Mouse (Mus musculus) hindbrain, embryonic 12.5 days (tissue): ENCODE results near the gene Cyp21a1. TPM values are rescaled to one million over a fixed set of nuclear protein-coding genes. Genes with fewer than 3 reads are reported as not detected.
"Not testable (repeated sequence)": the region's sequence is repeated elsewhere in the genome, so short reads cannot be mapped to it uniquely, and the experiment has no call there.

Experiments
- ATAC-seq: fragments of 200-750 bp; cut with Nextera tagmentation; 2 replicates; pipeline ENCODE4 v1.8.0; 2017; ENCODE audit warnings: moderate TSS enrichment; ENCODE audit not compliant: low FRiP score
- H3K27ac ChIP-seq: fragments of 300-500 bp; sonication (generic); 2 replicates; pipeline ENCODE4 v1.5.1; 2016; ENCODE audit warnings: mild to moderate bottlenecking
- H3K27me3 ChIP-seq: fragments of 300-500 bp; sonication (generic); 2 replicates; pipeline ENCODE4 v1.6.1; 2016; ENCODE audit warnings: mild to moderate bottlenecking
- H3K36me3 ChIP-seq: fragments of 300-500 bp; sonication (generic); 2 replicates; pipeline ENCODE4 v1.6.1; 2016; ENCODE audit warnings: mild to moderate bottlenecking
- H3K4me1 ChIP-seq: fragments of 300-500 bp; sonication (generic); 2 replicates; pipeline ENCODE4 v1.6.1; 2016
- H3K4me2 ChIP-seq: fragments of 300-500 bp; sonication (generic); replicated peaks from 2 replicates; pipeline ENCODE4 v1.6.1; 2016; ENCODE audit warnings: mild to moderate bottlenecking
- H3K4me3 ChIP-seq: fragments of 300-500 bp; sonication (generic); 2 replicates; pipeline ENCODE4 v1.5.1; 2016; ENCODE audit warnings: mild to moderate bottlenecking
- H3K9ac ChIP-seq: fragments of 300-500 bp; sonication (generic); 2 replicates; pipeline ENCODE4 v1.6.1; 2016; ENCODE audit warnings: mild to moderate bottlenecking, moderate library complexity
- H3K9me3 ChIP-seq: fragments of 300-500 bp; sonication (generic); replicated peaks from 2 replicates; pipeline ENCODE4 v1.6.1; 2016; ENCODE audit warnings: mild to moderate bottlenecking
- WGBS: fragments of 180-500 bp; shearing (Covaris S2); methylation state at CpG from one replicate; pipeline ENCODE4 v1.1.7; 2016; 5-methylcytosine and 5-hydroxymethylcytosine counted together
- polyA plus RNA-seq: library from polyadenylated mRNA; unstranded; fragments of >200 nt; fragmentation: Nextera tagmentation; extraction: Ambion mirVana; gene quantifications from 2 replicates; pipeline ENCODE4 v1.2.1, GENCODE M21; 2016

Cyp21a1 gene
- polyA plus RNA-seq, 1 experiment from 2014 or later, result not detected

- ATAC-seq, result peak; percentile 83
- 4% methylated on average over 47 of the region's 48 CpGs for WGBS
- peaks cover 27% of the 10 kb centered on the region for H3K4me1 ChIP-seq
- H3K27ac ChIP-seq, result peak overlapping the region; percentile 80
- peak overlapping the region; percentile 89 for H3K4me2 ChIP-seq
- H3K27me3 ChIP-seq, result no peaks in the 10 kb centered on the region
- peak overlapping the region; percentile 72 for H3K4me3 ChIP-seq
- peaks cover 46% of the 10 kb centered on the region for H3K36me3 ChIP-seq
- no peaks in the 10 kb centered on the region for H3K9me3 ChIP-seq
- H3K9ac ChIP-seq, result peak overlapping the region; percentile 77
Observed at GRCm38 (mm10) chr17:34836155-34836855, 31.9 kb upstream of the Cyp21a1 start.

DNA sequence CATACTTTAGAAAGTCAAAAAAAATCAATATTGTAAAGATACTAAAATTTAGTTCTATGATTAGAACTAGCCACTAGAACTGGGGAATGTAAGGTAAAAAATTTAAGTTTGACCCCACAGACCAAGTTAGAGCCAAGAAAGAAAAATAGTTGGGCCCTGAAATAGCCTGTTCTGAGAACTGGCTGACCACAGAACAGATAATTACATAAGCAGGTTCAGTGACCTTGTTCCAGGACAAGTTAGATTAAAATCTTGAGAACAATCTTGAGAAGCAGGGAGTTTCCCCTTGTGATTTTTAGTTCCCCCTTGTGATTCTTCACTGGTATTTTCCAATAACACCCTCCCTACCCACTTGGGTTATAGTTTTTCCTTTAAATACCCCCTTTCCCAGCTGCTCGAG is 26.4 kb upstream of the Cyp21a1 start:
- H3K4me3 ChIP-seq, H3K9me3 ChIP-seq, H3K27ac ChIP-seq, H3K27me3 ChIP-seq, H3K9ac ChIP-seq, ATAC-seq, H3K4me2 ChIP-seq, H3K4me1 ChIP-seq: not testable (repeated sequence)
- H3K36me3 ChIP-seq, result peaks cover 70% of the 10 kb centered on the region
- 96% methylated on average over 1 of the region's 1 CpGs for WGBS

- no peak for ATAC-seq
- no peak overlapping the region for H3K4me3 ChIP-seq
- no peak overlapping the region for H3K9ac ChIP-seq
- H3K27me3 ChIP-seq, result no peaks in the 10 kb centered on the region
- no peak overlapping the region for H3K27ac ChIP-seq
- no peaks in the 10 kb centered on the region for H3K36me3 ChIP-seq
- no peaks in the 10 kb centered on the region for H3K9me3 ChIP-seq
- H3K4me2 ChIP-seq, result no peak overlapping the region
- 83% methylated on average over 7 of the region's 7 CpGs for WGBS
- H3K4me1 ChIP-seq, result no peaks in the 10 kb centered on the region
Observed at GRCm38 (mm10) chr17:34814818-34815370, 10.5 kb upstream of the Cyp21a1 start.

DNA sequence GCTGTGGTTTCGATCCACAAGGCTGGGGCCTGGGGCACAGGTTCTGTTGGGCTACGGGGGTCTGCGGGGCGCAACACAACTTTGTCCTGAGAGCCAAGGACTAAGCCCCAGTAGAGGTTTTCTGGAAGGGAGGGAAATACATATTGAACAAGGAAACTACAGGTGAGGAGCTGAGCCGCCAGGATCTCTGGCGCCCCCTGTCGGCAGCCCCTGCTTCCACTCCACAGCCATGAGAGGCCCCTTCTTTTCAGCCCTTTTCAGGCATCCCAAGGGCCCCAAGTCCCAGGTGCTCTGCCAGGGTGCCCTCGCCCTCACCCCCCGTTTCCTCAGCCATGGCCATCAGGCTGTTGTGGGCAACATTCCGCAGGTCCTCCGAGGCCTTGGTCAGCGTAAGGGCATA is 9.4 kb upstream of the Cyp21a1 start:
- 63% methylated on average over 12 of the region's 12 CpGs for WGBS
- not testable (repeated sequence) for H3K27me3 ChIP-seq, H3K27ac ChIP-seq, H3K9me3 ChIP-seq, H3K4me2 ChIP-seq, H3K36me3 ChIP-seq, H3K4me3 ChIP-seq, H3K9ac ChIP-seq, H3K4me1 ChIP-seq, ATAC-seq

DNA sequence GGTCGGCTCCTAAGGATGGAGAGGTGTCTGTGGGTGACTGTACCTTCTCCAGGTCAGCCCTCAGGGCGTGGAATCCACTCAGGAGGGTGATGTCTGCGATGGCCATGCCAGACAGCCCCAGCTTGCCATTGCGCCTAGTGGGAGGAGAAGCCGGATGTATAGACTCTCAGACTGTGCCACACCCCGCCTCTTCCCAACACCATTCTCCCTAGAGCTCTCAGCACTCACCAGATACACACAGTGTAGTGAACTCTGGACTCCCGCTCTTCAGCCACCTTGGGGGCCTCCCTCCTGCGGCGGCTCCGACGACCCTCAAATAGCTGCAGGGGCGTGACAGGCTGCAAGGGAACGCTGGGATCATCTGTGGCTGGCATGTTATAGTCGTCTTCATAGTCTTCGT is 6.9 kb upstream of the Cyp21a1 start:
- 71% methylated on average over 15 of the region's 15 CpGs for WGBS
- no peaks in the 10 kb centered on the region for H3K36me3 ChIP-seq
- no peak for ATAC-seq
- no peak overlapping the region for H3K4me2 ChIP-seq
- no peaks in the 10 kb centered on the region for H3K27me3 ChIP-seq
- no peak overlapping the region for H3K27ac ChIP-seq
- no peaks in the 10 kb centered on the region for H3K9me3 ChIP-seq
- H3K4me3 ChIP-seq, result no peak overlapping the region
- 0 out of 2 replicates have a peak overlapping the region, but pooled peaks have one; percentile 27 for H3K9ac ChIP-seq
- H3K4me1 ChIP-seq, result no peaks in the 10 kb centered on the region

DNA sequence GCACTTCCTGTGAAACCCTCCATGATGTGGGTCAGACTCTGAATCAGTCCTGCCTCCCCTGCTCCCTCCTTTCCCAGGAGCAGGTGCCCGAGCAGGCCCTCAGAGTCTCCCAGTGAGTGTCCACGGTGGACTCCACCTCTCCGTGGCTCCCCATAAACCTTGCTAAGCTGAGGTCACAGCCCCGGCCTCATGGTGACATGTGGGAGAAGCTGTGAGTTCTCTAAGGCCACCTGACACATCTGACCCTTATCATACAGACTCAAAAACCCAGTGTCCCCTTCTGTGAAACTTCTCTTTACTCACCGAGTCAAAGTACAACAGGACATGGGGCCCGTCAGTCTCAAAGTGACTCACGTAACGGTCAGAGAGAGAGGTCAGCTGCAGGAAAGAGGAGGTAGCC is 6.5 kb upstream of the Cyp21a1 start:
- not testable (repeated sequence) for H3K27ac ChIP-seq, H3K27me3 ChIP-seq, ATAC-seq, H3K36me3 ChIP-seq, H3K4me1 ChIP-seq, H3K9ac ChIP-seq, H3K4me2 ChIP-seq, H3K9me3 ChIP-seq, H3K4me3 ChIP-seq
- 79% methylated on average over 8 of the region's 8 CpGs for WGBS

- H3K27me3 ChIP-seq, H3K27ac ChIP-seq, H3K4me3 ChIP-seq, H3K9me3 ChIP-seq, H3K36me3 ChIP-seq, ATAC-seq, H3K9ac ChIP-seq, H3K4me1 ChIP-seq, H3K4me2 ChIP-seq: not testable (repeated sequence)
- 82% methylated on average over 5 of the region's 5 CpGs for WGBS
Observed at GRCm38 (mm10) chr17:34810411-34810810, 6.0 kb upstream of the Cyp21a1 start.

DNA sequence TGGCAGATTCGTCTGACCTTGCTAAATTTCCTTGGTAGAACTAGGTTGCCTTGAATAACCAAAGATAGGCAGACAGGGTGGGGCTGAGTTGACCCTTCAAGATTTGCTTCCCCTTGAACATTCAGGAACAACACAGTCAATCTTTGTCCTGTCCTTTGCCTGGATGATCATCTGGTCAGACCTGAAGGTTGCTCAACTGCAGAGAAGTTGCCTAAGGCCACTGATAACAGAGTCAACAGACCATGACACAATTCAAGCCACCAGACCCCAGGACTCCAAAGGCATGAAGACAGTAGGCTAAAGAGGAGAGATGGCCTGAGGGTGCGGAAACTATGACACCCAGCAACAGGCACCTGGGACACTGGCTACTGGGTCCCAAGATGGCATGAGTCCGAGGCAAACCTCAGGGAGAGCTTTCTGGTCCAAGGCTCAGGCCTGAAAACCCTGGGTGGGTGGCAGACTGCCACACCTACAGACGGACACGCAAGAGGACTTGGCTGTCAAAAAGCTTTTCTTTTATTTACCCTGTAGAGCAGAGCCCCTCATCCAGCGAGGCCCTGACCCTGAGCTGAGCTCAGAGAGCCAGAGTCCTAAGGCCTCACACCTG is 4.3 kb upstream of the Cyp21a1 start:
- no peak for ATAC-seq
- H3K9ac ChIP-seq, result no peak overlapping the region
- WGBS, result 85% methylated on average over 6 of the region's 6 CpGs
- H3K36me3 ChIP-seq, result no peaks in the 10 kb centered on the region
- H3K4me2 ChIP-seq, result no peak overlapping the region
- H3K27ac ChIP-seq, result no peak overlapping the region
- no peaks in the 10 kb centered on the region for H3K4me1 ChIP-seq
- H3K4me3 ChIP-seq, result no peak overlapping the region
- H3K9me3 ChIP-seq, result peaks cover 8% of the 10 kb centered on the region; the same call in 1 of the 2 replicates
- no peaks in the 10 kb centered on the region for H3K27me3 ChIP-seq

GRCm38 (mm10) chr17:34807176-34807575 is 2.8 kb upstream of the Cyp21a1 start:
- Histone ChIP-seq H3K4me2 (no peak overlapping the region), H3K36me3 (no peaks in the 10 kb centered on the region), H3K4me3 (no peak overlapping the region), H3K9ac (no peak overlapping the region), H3K9me3 (peaks cover 8% of the 10 kb centered on the region; the same call in 1 of the 2 replicates), H3K27me3 (no peaks in the 10 kb centered on the region), H3K27ac (no peak overlapping the region), H3K4me1 (no peaks in the 10 kb centered on the region)
- no peak for ATAC-seq
- WGBS, result 72% methylated on average over 3 of the region's 3 CpGs

GRCm38 (mm10) chr17:34804871-34805562 is 656 bp upstream of the Cyp21a1 start:
- H3K9me3 ChIP-seq, result peaks cover 8% of the 10 kb centered on the region; the same call in 1 of the 2 replicates
- H3K4me3 ChIP-seq, result no peak overlapping the region
- H3K36me3 ChIP-seq, result no peaks in the 10 kb centered on the region
- no peak overlapping the region for H3K9ac ChIP-seq
- no peaks in the 10 kb centered on the region for H3K27me3 ChIP-seq
- H3K4me2 ChIP-seq, result no peak overlapping the region
- H3K27ac ChIP-seq, result no peak overlapping the region
- ATAC-seq, result no peak
- no peaks in the 10 kb centered on the region for H3K4me1 ChIP-seq
- 77% methylated on average over 6 of the region's 6 CpGs for WGBS

GRCm38 (mm10) chr17:34803367-34803766 is 994 bp downstream of the Cyp21a1 start:
- H3K27me3 ChIP-seq, ATAC-seq, H3K9ac ChIP-seq, H3K27ac ChIP-seq, H3K4me2 ChIP-seq, H3K36me3 ChIP-seq, H3K4me1 ChIP-seq, H3K4me3 ChIP-seq, H3K9me3 ChIP-seq: not testable (repeated sequence)
- 96% methylated on average over 6 of the region's 6 CpGs for WGBS

DNA sequence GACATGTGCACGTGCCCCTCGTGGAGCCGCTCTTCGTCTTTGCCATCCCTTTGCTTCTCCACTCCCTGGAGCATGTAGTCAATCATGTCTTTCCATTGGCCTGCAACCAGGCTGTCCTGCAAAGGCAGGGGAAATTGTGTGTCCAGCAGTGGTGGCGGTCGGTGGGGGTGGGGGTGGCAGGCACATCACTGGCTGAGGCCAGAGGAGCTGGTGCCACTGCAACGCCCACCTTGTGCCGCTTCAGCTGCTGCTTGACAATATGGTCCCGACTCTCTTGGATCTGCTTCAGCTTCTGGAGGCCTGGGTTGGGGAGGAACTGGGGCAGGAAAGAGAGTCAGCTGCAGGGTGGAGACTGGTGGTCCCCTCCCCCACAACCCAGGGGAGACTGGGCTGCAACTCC is 1.6 kb downstream of the Cyp21a1 start:
- not testable (repeated sequence) for H3K9me3 ChIP-seq, H3K9ac ChIP-seq, H3K36me3 ChIP-seq, H3K4me3 ChIP-seq, H3K4me1 ChIP-seq, ATAC-seq, H3K4me2 ChIP-seq, H3K27me3 ChIP-seq, H3K27ac ChIP-seq
- WGBS, result 92% methylated on average over 9 of the region's 9 CpGs
